Mouse (Mus musculus) midbrain, embryonic 16.5 days (tissue): ENCODE data around the gene Ifnar1. TPM values are rescaled to one million over a fixed set of nuclear protein-coding genes. Genes with fewer than 3 reads are reported as not detected.

Source experiments
- ATAC-seq: fragments of 200-750 bp; cut with Nextera tagmentation; 2 replicates; pipeline ENCODE4 v1.8.0; 2017; ENCODE audit warnings: moderate TSS enrichment
- H3K27ac ChIP-seq: fragments of 300-500 bp; sonication (generic); 2 replicates; pipeline ENCODE4 v1.5.1; 2014; ENCODE audit warnings: mild to moderate bottlenecking, low read length, mixed read lengths
- H3K27me3 ChIP-seq: fragments of 300-500 bp; sonication (generic); 2 replicates; pipeline ENCODE4 v1.6.1; 2014; ENCODE audit warnings: low read depth, low read length, mixed read lengths; ENCODE audit not compliant: control insufficient read depth, insufficient read depth
- H3K36me3 ChIP-seq: fragments of 300-500 bp; sonication (generic); 2 replicates; pipeline ENCODE4 v1.6.1; 2014; ENCODE audit warnings: mild to moderate bottlenecking, low read length, moderate library complexity, mixed read lengths; ENCODE audit not compliant: control insufficient read depth, insufficient read depth
- H3K4me1 ChIP-seq: fragments of 300-500 bp; sonication (generic); 2 replicates; pipeline ENCODE4 v1.6.1; 2014; ENCODE audit warnings: mild to moderate bottlenecking, low read length, mixed read lengths; ENCODE audit not compliant: control insufficient read depth, insufficient read depth
- H3K4me2 ChIP-seq: fragments of 300-500 bp; sonication (generic); 2 replicates; pipeline ENCODE4 v1.6.1; 2014; ENCODE audit warnings: mild to moderate bottlenecking, low read length, mixed read lengths
- H3K4me3 ChIP-seq: fragments of 300-500 bp; sonication (generic); 2 replicates; pipeline ENCODE4 v1.5.1; 2014; ENCODE audit warnings: low read depth, mild to moderate bottlenecking, low read length, moderate library complexity, mixed read lengths
- H3K9ac ChIP-seq: fragments of 300-500 bp; sonication (generic); 2 replicates; pipeline ENCODE4 v1.6.1; 2014; ENCODE audit warnings: low read depth, low read length, mixed read lengths
- H3K9me3 ChIP-seq: fragments of 300-500 bp; sonication (generic); replicated peaks from 2 replicates; pipeline ENCODE4 v1.6.1; 2014; ENCODE audit warnings: mild to moderate bottlenecking, low read length, mixed read lengths; ENCODE audit not compliant: control insufficient read depth, poor library complexity, severe bottlenecking
- WGBS: fragments of 180-500 bp; shearing (Covaris S2); extraction: QIAGEN DNeasy Blood & Tissue Kit; methylation state at CpG from one replicate; pipeline ENCODE4 v1.1.7; 2014; 5-methylcytosine and 5-hydroxymethylcytosine counted together
- polyA plus RNA-seq: library from polyadenylated mRNA; unstranded; fragments of >200 nt; fragmentation: Nextera tagmentation; extraction: Ambion mirVana; gene quantifications from 2 replicates; pipeline ENCODE4 v1.2.1, GENCODE M21; 2015

Ifnar1 gene
- polyA plus RNA-seq, 1 experiment from 2014 or later = 48.0 TPM

- peaks cover 21% of the 10 kb centered on the region for H3K4me1 ChIP-seq
- no peaks in the 10 kb centered on the region for H3K27me3 ChIP-seq
- peak overlapping the region; percentile 68 for H3K4me2 ChIP-seq
- H3K27ac ChIP-seq = peak overlapping the region; percentile 91
- WGBS = 26% methylated on average over 5 of the region's 5 CpGs
- H3K9ac ChIP-seq = peak overlapping the region; percentile 94
- ATAC-seq = no peak
- H3K4me3 ChIP-seq = peak overlapping the region; percentile 81
- no peaks in the 10 kb centered on the region for H3K9me3 ChIP-seq
- H3K36me3 ChIP-seq = peaks cover 12% of the 10 kb centered on the region
Measured at GRCm38 (mm10) chr16:91485841-91486240, 803 bp downstream of the Ifnar1 start.

- WGBS = 93% methylated on average over 2 of the region's 2 CpGs
- no peak overlapping the region for H3K9ac ChIP-seq
- H3K4me3 ChIP-seq = no peak overlapping the region
- no peak overlapping the region for H3K27ac ChIP-seq
- ATAC-seq = no peak
- no peaks in the 10 kb centered on the region for H3K9me3 ChIP-seq
- no peaks in the 10 kb centered on the region for H3K27me3 ChIP-seq
- peaks cover 24% of the 10 kb centered on the region for H3K36me3 ChIP-seq
- no peak overlapping the region for H3K4me2 ChIP-seq
- H3K4me1 ChIP-seq = peaks cover 21% of the 10 kb centered on the region
Measured at GRCm38 (mm10) chr16:91488066-91488465, 3.0 kb downstream of the Ifnar1 start.

DNA sequence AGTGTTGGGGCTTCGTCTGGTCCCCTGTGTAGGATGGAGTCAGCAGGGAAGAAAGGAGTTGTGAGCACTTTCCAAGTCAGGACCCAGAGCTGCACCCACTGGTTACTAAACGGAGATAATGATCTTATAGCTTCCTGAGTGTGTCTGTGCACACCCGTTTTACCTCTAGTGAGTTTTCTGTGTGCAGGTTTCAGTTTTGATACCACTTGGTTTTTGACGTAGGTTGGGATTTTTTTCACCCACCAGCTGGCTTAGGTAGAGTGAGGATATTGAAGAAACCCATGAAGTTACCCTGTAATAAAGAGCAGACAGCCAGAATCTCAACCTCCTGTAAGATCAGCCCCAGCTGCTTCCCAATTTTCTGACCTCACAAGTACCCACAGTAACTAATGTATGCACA lies 5.9 kb downstream of the Ifnar1 start:
- Histone ChIP-seq H3K27ac (no peak overlapping the region), H3K36me3 (peaks cover 26% of the 10 kb centered on the region), H3K27me3 (no peaks in the 10 kb centered on the region), H3K9me3 (no peaks in the 10 kb centered on the region), H3K4me1 (peaks cover 15% of the 10 kb centered on the region), H3K9ac (no peak overlapping the region), H3K4me2 (no peak overlapping the region), H3K4me3 (no peak overlapping the region)
- 93% methylated on average over 4 of the region's 4 CpGs for WGBS
- ATAC-seq = no peak

GRCm38 (mm10) chr16:91491473-91491872 lies 6.4 kb downstream of the Ifnar1 start:
- no peak for ATAC-seq
- Histone ChIP-seq H3K27me3 (no peaks in the 10 kb centered on the region), H3K9me3 (no peaks in the 10 kb centered on the region), H3K4me1 (peaks cover 9% of the 10 kb centered on the region), H3K27ac (no peak overlapping the region), H3K36me3 (peaks cover 31% of the 10 kb centered on the region), H3K9ac (no peak overlapping the region), H3K4me3 (no peak overlapping the region), H3K4me2 (no peak overlapping the region)
- WGBS = 92% methylated on average over 3 of the region's 3 CpGs

DNA sequence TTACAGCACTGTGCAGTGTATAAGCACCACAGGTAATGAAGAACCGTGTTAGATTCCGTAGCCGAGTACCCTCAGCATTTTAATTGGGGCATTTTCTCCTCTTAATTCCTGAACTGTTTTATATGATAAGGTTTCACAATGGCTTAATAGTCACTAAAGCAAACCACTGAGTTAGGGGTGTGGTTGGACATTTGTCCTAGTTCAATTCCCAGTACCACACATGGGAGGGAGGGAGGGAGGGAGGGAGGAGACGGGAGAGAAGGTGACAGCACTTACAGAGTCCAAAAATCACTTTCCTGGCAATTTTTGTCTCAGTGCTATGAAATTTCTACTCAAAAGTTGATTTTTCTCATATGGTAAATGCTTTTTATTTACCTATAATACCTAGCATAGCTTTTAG lies 10.5 kb downstream of the Ifnar1 start:
- H3K27me3 ChIP-seq = no peaks in the 10 kb centered on the region
- H3K27ac ChIP-seq = no peak overlapping the region
- H3K4me2 ChIP-seq = no peak overlapping the region
- no peak overlapping the region for H3K9ac ChIP-seq
- 92% methylated on average over 4 of the region's 4 CpGs for WGBS
- H3K9me3 ChIP-seq = no peaks in the 10 kb centered on the region
- ATAC-seq = no peak
- peaks cover 39% of the 10 kb centered on the region for H3K36me3 ChIP-seq
- no peak overlapping the region for H3K4me3 ChIP-seq
- no peaks in the 10 kb centered on the region for H3K4me1 ChIP-seq

DNA sequence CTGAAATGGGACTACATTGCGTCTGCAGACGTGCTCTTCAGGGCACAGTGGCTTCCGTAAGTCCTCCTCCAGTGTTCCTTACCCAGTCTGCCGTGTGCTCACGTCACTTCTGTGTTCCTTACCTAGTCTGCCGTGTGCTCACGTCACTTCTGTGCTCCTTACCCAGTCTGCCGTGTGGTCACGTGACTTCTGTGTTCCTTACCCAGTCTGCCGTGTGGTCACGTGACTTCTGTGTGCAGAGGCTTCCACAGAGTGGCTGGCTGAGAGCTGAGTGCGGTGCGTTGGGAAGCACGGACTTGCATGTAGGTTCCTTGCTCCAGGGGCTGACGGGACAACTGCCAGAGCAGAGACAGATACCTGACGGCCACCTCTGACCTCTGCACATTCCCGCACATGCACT lies 11.2 kb downstream of the Ifnar1 start:
- Histone ChIP-seq H3K36me3 (peaks cover 33% of the 10 kb centered on the region), H3K9me3 (no peaks in the 10 kb centered on the region), H3K9ac (no peak overlapping the region), H3K4me1 (no peaks in the 10 kb centered on the region), H3K27me3 (no peaks in the 10 kb centered on the region), H3K4me2 (no peak overlapping the region), H3K4me3 (no peak overlapping the region), H3K27ac (no peak overlapping the region)
- WGBS = 97% methylated on average over 17 of the region's 17 CpGs
- no peak for ATAC-seq

DNA sequence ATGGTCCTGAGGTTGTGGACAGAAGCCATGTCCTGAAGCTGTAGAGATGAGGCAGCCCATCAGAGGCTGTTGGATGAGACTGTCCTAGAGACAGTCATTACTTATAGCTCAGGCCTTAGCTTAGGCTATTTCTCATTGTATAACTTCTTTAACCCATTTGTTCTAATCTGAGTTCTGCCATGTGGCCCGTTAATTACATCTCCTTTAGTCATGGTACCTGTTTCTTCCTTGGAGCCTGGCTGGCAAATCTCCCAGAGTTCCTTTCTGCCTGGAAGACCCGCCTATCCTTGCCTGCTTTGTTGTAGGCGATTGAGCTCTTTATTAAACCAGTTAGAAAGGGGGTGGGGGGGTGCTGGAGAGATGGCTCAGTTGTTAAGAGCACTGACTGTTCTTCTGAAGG lies 11.7 kb downstream of the Ifnar1 start:
- Histone ChIP-seq H3K9me3 (no peaks in the 10 kb centered on the region), H3K27ac (no peak overlapping the region), H3K9ac (no peak overlapping the region), H3K27me3 (no peaks in the 10 kb centered on the region), H3K4me3 (no peak overlapping the region), H3K36me3 (peaks cover 30% of the 10 kb centered on the region), H3K4me2 (no peak overlapping the region), H3K4me1 (no peaks in the 10 kb centered on the region)
- 95% methylated on average over 3 of the region's 3 CpGs for WGBS
- ATAC-seq = no peak

- 90% methylated on average over 7 of the region's 7 CpGs for WGBS
- no peak overlapping the region for H3K9ac ChIP-seq
- peaks cover 29% of the 10 kb centered on the region for H3K36me3 ChIP-seq
Measured at GRCm38 (mm10) chr16:91498041-91498440, 13.0 kb downstream of the Ifnar1 start.

GRCm38 (mm10) chr16:91504701-91505100 lies 19.7 kb downstream of the Ifnar1 start:
- 97% methylated on average over 7 of the region's 7 CpGs for WGBS
- H3K36me3 ChIP-seq = peaks cover 44% of the 10 kb centered on the region
- no peaks in the 10 kb centered on the region for H3K9me3 ChIP-seq
- ATAC-seq = no peak
- H3K9ac ChIP-seq = no peak overlapping the region
- no peak overlapping the region for H3K27ac ChIP-seq
- no peak overlapping the region for H3K4me2 ChIP-seq
- no peaks in the 10 kb centered on the region for H3K4me1 ChIP-seq
- H3K27me3 ChIP-seq = no peaks in the 10 kb centered on the region
- H3K4me3 ChIP-seq = no peak overlapping the region

More at GRCm38 (mm10) chr16:91498041-91498440, 13.0 kb downstream of the Ifnar1 start:
- no peak for ATAC-seq
- Histone ChIP-seq H3K9me3 (no peaks in the 10 kb centered on the region), H3K27me3 (no peaks in the 10 kb centered on the region), H3K27ac (no peak overlapping the region), H3K4me1 (no peaks in the 10 kb centered on the region), H3K4me3 (no peak overlapping the region), H3K4me2 (no peak overlapping the region)
